Mouse (Mus musculus): ENCODE data around the gene Thrap3.

Thrap3 gene

DNA sequence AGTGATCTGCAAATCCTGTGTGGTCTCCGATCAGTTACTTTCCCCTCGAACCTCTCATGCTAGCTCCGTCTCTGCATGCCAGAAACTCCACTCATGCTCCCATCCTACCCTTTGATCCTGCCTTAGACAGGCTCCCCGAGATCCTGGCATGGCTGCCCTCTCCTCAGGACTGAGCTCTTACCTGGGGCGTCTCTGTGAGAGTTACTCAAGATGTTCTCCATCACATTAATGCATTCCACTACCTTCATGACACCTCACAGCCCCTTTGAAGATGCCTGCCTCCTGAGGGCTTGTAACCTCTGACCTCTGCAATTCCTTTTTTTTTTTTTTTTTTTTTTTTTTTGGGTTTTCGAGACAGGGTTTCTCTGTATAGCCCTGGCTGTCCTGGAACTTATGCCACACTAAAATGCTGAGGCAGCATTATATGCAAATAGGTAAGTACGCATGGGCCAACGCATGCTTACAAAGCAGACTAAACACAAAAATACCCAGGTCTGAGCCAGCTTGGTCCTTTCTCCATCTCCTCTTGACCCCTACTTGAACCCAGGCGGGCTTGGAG is 55.5 kb downstream of the Thrap3 start:
- DNase-seq (ENCODE audit: low spot score in 2 of 2), result no peak

DNA sequence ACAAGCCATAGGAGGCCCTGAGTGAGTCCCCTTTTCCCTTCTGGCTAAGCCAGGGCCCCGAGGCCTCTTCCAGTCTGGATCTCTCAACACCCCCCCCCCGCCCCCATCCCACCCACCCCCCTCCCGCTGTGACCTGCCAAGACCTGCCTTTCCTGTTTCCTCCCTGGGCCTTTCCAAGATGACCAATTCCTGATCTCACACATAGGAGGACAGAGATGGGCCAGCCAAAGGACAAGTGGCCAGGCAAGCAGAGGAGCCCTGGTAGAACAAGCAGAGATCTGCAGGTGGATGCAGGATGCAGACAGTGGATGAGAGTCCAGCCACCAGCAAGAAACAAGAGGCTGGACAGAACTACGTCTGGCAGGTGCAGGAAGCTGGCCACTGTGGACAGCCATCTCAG is 57.2 kb downstream of the Thrap3 start:
- DNase-seq (ENCODE audit: low spot score in 2 of 2), result no peak

DNA sequence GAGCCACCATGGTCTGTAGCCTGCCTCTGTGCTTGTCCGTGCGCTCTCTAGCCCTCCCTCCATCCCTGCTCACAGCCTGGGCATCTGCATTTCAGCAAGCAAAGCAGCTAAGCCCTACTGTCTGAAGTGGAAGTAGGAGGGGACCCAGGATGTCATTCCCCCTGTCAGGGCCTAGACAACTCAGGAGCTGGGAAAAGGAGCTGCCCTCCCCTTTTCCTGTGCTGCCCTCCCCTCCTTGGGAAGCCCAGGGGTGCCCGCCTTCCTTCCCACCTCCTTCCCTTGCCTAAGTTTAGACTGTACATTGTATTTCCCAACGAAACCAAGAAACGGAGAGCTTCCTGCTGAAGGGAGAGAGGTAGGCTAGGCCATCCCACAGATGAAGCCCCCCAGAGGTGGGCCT is 61.5 kb downstream of the Thrap3 start:
- no peak for DNase-seq (ENCODE audit: low spot score in 2 of 2)

DNA sequence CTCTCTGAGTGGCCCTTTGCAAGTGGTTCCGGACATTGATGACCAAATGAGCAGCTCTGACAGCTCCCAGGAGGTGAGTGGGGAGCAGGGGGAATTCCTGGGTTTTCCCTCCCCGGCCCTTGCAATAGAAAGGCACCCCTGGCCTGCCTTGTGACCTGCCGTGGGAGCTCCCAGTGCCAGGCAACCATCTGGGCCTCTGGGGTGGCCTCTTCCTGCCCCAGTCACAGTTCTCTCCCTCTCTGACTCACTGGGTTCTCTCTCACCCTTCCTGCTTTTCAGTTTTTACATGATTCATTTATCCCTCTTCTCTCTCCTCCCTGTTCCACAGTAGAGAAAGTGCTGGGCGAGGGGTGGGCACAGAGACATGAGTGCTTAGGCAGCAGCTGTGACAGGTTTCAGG is 64.8 kb downstream of the Thrap3 start:
- no peak for DNase-seq (ENCODE audit: low spot score in 2 of 2)

DNA sequence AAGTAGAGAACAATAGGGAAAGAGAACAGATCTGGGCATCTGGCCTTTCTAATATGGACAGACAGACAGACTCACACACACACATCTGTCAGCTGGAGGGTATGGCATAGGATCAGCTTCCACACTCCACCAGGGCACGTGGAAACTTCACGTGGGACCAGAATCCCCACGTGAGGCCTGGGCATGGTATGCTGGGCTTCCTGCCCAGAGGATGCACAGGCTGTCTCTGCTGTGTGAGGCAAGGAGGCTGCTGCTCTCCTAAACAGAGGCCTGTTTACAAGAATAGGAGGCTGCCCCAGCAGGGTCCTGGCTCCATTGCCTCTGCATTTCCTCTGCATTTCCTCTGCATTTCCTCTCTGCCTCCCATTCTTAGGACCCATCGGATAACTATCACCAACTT is 67.9 kb downstream of the Thrap3 start:
- DNase-seq (ENCODE audit: low spot score in 2 of 2), result no peak

DNA sequence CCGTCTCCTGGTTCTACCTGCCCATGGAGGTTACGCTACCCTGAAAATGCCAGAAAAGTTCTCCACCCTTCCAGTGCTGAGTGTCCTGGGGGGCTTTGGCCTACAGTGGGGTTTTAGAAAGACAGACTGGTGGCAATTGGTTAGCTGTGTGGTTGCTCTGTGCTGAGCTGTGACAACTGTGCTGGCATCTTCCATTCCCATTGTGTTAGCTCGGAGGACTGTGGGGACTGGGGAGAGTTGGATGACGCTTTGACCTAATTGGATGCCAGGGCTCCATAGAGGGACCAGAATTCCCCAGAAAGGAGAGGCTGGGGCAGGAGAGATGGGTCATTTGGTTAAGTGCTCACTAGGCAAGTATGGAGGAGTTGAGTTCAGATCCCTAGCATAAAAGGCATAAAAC is 68.3 kb downstream of the Thrap3 start:
- no peak for DNase-seq (ENCODE audit: low spot score in 2 of 2)

DNA sequence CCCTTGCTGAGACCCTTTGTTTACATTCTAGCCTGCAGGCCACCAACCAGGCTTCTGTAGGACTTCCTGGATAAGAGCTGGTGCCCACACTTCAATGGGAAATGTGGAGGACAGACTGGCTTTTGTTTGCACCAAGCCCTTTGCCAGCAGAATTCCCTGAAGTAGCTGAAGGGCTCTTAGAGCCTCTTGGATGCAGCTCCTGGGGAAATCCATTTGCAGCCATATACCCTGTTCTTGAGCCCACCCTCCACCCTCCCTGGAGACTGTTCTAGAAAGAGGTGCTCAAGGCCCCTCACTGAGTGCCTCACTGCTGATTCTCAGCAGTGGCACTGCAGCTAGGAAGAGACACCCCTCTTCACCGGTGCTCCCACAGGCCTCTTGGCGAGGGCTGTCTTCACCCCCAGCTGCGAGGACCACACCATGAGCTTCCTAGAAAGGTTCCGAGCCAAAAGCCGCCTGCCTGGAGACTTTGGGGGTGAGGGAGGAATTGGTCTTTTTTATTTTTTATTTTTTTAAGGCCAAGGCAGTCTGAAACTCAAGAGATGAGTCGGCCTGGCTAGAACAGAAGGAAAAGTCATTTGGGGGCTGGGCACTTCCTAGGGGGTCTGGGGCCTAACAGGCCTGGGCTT is 69.8 kb downstream of the Thrap3 start:
- no peak for DNase-seq (ENCODE audit: low spot score in 2 of 2)

DNA sequence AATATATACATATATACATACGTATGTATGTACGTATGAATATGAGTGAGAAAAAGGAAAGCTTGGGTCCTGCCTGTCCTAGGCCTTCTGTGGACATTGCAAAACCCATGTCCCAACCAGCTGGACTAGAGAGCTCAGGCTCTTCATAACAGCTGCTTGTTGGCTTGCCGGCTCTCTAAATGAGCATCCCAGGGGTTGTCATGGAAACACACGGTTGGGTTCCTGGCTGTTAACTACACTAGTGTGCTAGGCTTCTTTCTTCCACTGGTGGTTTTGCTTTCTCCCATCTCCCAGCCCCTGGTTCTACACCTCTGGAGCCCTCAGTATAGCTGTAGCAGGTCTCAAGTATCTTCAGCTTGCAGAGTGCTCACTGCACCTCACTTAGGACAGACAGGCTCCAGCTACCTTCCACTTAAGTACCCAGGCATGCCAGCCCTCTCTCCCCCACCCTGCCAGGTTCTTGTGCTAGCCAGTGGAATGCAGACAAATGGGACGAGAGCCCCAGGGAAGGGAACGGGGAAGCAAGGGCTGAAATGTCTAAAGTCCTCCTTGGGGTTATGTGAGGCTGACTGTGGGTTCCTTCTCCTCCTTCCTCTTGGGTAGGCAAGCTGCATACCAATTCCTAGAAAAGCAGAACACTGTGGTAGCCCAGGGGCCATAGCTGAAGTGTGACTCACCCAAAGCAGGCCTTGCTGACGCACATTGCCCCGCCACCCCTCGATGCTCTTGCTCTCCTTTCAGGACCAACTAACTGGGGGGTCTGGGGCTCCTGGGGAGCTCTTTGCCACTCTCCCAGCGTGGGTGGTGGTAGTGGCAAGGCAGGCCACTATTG is 71.1 kb downstream of the Thrap3 start:
- DNase-seq (ENCODE audit: low spot score in 2 of 2), result peak; percentile 47 to 52

DNA sequence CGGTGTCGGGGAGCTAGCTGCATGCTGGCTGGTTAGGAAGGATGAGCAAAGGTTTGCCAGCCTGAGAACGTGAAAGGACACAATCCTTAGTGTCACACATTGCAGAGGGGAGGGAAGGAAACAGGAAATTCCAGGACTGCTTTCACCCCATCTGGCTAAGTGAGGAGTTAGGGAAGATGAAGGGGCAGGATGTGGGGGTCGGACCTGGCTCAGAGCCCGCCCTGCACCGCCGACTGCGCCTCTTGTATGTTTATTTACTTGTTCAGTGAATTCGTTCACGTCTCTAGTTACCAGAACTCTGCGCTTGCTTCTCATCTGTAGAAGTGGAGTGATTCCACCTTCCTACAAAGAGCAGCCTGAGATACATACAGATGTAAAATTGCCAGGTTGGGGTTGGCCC is 72.1 kb downstream of the Thrap3 start:
- no peak for DNase-seq (ENCODE audit: low spot score in 2 of 2)

DNA sequence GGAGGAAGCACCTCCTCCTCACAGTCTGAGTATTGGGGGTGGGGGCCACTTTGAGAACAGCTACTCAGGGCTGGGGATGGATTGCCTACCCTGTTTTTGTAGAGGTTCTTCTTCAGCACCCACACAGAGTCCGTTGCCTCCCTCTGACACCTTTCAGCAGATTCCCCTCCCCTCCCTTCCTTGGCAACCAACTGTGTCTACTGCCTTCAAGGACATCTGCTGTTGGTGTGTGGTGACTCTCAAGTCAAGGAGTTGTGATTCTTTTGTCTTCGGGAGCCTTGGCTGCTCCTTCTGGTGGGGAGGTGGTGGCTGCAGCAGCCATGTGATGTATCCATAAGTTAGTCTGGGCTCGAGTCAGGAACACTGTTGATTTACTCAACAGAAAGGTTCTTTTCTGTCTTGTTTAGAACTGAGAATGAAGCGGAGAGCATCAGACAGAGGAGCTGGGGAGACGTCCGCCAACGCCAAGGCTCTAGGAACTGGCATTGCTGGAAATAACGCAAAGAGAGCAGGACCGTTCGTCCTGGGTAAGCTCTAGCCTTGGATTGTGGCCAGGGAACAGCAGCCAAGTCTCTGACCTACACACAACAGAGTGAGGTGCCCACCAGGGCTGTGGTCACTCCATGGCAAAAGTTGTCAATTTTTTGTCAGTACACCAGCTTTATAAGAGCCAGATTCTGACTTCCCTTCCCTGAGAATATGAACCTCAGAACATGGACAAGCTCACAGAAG is 79.1 kb downstream of the Thrap3 start:
- peak; percentile 39 to 47 for DNase-seq (ENCODE audit: low spot score in 2 of 2)

DNA sequence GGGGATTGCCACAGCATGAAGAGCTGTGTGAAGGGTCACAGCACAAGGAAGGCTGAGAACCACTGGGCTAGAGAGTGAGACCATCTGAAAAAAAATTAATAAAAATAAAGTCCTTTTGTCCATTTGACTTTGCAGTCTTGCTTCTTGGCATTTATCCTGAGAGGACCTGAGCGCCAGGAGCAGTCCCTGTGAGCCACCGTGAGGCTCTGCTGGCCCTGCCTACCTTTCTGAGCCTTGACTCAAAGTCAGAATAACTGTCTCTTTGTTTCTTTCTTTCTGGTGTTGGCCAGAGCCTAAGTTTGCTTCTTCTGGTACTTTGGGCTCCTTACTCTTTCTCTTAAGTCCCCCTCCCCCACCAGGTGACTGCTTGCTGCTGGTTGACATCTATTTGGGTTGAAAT is 82.1 kb downstream of the Thrap3 start:
- DNase-seq (ENCODE audit: low spot score in 2 of 2), result no peak

DNA sequence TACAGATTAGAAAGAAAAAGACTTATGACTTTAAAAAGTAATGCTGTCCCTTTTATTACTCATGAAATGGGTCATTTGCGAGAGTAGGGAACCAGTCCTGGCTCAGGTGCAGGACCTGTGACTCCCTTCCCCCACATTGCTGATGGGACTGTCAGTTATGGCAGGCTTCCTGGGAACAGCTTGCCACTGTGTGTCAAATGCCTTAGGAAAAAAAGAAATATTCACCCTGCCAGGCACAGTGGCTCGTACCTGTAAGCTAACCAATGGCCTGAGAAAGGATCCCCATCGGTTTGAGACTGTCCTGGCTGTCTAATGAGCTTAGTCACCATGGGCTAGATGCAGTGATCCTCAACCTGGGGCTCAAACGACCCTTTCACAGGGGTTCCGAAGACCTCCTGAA is 82.5 kb downstream of the Thrap3 start:
- no peak for DNase-seq (ENCODE audit: low spot score in 2 of 2)

DNA sequence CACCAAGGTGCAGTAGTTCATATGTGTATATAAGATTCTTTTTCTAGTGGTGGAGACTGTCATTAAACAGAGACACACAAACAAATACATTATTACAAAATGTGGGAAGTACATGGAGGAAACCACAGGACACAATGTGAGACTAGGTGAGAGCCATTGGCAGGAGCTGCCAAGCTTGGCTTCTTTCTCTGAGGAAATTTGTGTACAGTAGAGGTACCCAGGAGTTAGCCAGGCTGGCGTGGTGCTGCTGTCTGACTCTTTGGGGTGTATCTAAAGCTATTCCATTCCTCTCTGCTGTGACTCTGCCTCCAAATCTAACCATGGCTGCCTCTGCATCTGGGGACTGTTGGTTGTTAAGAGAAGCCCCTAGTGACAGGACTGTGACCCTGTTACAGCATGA is 83.5 kb downstream of the Thrap3 start:
- DNase-seq (ENCODE audit: low spot score in 2 of 2), result no peak

DNA sequence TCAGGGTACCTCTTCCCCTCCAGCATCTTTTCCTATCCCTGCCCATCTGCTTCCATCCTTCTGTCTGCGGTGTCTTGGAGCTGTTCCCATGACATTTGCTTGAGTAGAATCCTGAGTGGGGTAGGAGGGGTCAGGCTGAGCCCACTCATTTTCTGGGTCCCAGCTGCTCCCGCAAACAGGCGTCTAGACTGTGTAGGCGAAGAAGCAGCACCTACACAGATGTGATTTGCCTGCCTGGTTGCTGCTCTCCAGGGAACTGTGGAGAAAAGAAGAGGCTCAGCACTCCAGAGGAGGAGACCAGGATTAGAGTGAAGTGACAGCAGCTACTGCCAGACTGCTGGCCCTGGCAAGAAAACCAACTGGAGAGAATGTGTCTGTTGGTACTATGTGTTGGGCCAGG is 83.9 kb downstream of the Thrap3 start:
- peak; percentile 84 for DNase-seq (ENCODE audit: low spot score in 2 of 2)

DNA sequence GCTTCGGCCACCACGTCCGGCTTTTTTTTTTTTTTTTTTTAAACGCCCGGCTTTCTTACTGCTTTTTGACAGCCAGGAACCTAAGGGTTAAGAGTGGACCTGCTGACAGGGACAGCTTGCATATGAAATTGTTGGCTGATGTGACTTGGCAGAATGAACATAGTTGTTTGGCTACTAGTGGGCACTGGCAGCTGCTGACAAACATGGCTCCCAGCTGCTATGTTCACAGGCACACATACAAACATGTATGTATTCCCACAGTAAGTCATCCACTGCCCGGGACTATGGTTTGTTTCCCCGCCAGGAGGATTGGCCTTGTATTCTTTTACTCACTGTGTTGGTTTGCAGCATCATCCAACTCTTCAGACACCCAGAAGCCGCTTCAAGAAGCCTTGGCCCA is 85.4 kb downstream of the Thrap3 start:
- no peak for DNase-seq (ENCODE audit: low spot score in 2 of 2)

DNA sequence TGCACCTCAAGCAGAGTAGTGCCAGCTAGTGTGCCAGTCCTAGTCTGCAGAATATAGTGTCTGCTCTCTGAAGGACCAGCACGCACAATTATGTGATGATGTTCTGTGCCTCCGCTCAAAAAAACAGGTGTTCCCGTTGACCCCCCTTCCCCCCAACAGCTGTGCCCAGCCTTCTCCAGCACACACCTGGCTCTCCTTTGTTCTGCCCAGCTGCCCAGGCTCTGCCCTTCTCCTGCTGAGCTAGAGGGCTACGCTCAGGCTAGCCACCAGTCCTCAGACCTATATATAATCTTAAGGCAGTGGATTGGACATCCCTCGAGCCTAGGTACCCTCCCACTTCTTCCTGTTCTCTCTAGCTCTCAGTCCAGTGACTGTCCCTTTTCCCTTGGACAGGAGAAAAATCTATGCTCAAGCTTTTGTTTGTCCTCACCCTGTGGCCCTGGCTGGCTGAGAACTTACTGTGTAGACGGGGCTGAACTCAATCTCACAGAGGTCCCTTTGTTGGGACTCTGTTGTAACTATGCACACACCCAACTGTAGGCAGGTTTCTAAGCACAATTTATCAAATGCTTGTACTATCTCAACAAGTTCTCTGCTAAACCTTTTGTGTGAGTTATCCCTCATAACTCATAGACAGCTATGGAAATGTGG is 86.6 kb downstream of the Thrap3 start:
- no peak for DNase-seq (ENCODE audit: low spot score in 2 of 2)

DNA sequence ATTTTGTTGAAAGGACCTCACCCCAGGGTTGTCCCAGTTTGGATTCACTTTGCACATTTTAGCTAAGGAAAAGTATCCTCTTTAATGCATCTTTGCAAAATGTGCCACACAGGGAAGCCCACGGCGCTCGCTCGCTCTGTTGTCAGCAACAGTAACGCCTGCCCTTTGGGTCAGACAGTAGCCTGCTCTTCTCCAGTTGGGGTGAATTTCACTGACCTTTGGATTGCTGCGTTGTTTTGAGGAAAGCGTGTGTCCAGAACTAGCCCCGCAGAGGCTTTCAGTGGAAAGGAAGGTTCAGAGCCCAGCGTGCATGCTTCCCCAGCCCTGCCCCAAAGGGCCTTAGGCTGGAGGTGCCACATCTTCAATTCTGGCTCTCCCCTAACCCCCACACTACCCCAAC is 87.1 kb downstream of the Thrap3 start:
- DNase-seq (ENCODE audit: low spot score in 2 of 2), result no peak
